Mouse (Mus musculus) limb, embryonic 14.5 days (tissue): ENCODE measurements around the gene Wfdc8. TPM values are rescaled to one million over a fixed set of nuclear protein-coding genes. Genes with fewer than 3 reads are reported as not detected.

Experiments used
- ATAC-seq: fragments of 200-750 bp; cut with Nextera tagmentation; 2 replicates; pipeline ENCODE4 v1.8.0; 2017; ENCODE audit warnings: low read depth, moderate number of reproducible peaks, moderate TSS enrichment; ENCODE audit not compliant: low FRiP score
- DNase-seq: peaks from one replicate; pipeline ENCODE4 v3.0.0-alpha.2; 2015; ENCODE audit warnings: low spot score
- H3K27ac ChIP-seq: fragments of 300-500 bp; sonication (generic); replicated peaks from 2 replicates; pipeline ENCODE4 v1.5.1; 2014; ENCODE audit warnings: low read depth, mild to moderate bottlenecking, low read length, moderate library complexity, mixed read lengths
- H3K27me3 ChIP-seq: fragments of 300-500 bp; sonication (generic); 2 replicates; pipeline ENCODE4 v1.6.1; 2014; ENCODE audit warnings: low read length, mixed read lengths; ENCODE audit not compliant: control insufficient read depth, insufficient read depth
- H3K36me3 ChIP-seq: fragments of 300-500 bp; sonication (generic); 2 replicates; pipeline ENCODE4 v1.6.1; 2014; ENCODE audit warnings: mild to moderate bottlenecking, low read length, moderate library complexity, mixed read lengths; ENCODE audit not compliant: control insufficient read depth, insufficient read depth
- H3K4me1 ChIP-seq: fragments of 300-500 bp; sonication (generic); 2 replicates; pipeline ENCODE4 v1.6.1; 2014; ENCODE audit warnings: antibody characterized with exemption, low read length, mixed read lengths; ENCODE audit not compliant: control insufficient read depth, insufficient read depth
- H3K4me2 ChIP-seq: fragments of 300-500 bp; sonication (generic); replicated peaks from 2 replicates; pipeline ENCODE4 v1.6.1; 2014; ENCODE audit warnings: low read depth, mild to moderate bottlenecking, low read length, moderate library complexity; ENCODE audit not compliant: severe bottlenecking
- H3K4me3 ChIP-seq: fragments of 300-500 bp; sonication (generic); replicated peaks from 2 replicates; pipeline ENCODE4 v1.5.1; 2014; ENCODE audit warnings: low read length
- H3K9ac ChIP-seq: fragments of 300-500 bp; sonication (generic); 2 replicates; pipeline ENCODE4 v1.6.1; 2014; ENCODE audit warnings: mild to moderate bottlenecking, low read depth, low read length, moderate library complexity; ENCODE audit not compliant: severe bottlenecking
- H3K9me3 ChIP-seq: fragments of 300-500 bp; sonication (generic); 2 replicates; pipeline ENCODE4 v1.6.1; 2016; ENCODE audit warnings: low read length; ENCODE audit not compliant: control insufficient read depth
- POLR2A ChIP-seq: fragments of 200-500 bp; IDR thresholded peaks from 2 replicates; pipeline ENCODE4 v1.8.0; 2012; ENCODE audit warnings: inconsistent platforms, mild to moderate bottlenecking, moderate library complexity, borderline replicate concordance; ENCODE audit not compliant: insufficient read depth, insufficient read length; ENCODE audit errors: extremely low read depth
- WGBS: fragments of 180-500 bp; shearing (Covaris S2); extraction: QIAGEN DNeasy Blood & Tissue Kit; methylation state at CpG from one replicate; pipeline ENCODE4 v1.1.7; 2014; 5-methylcytosine and 5-hydroxymethylcytosine counted together
- polyA plus RNA-seq, 2 experiments: library from polyadenylated mRNA; depleted of rRNA in 1 of 2; stranded (reverse) in 1 of 2; unstranded in 1 of 2; fragments of >200 nt; fragmentation: Nextera tagmentation in 1 of 2; extraction: Ambion mirVana in 1 of 2; gene quantifications; 2 replicates each; pipeline versions ENCODE4 v1.2.1 to v1.2.3; 2012 to 2014

Gene Wfdc8
- polyA plus RNA-seq, 2 experiments: not detected

DNA sequence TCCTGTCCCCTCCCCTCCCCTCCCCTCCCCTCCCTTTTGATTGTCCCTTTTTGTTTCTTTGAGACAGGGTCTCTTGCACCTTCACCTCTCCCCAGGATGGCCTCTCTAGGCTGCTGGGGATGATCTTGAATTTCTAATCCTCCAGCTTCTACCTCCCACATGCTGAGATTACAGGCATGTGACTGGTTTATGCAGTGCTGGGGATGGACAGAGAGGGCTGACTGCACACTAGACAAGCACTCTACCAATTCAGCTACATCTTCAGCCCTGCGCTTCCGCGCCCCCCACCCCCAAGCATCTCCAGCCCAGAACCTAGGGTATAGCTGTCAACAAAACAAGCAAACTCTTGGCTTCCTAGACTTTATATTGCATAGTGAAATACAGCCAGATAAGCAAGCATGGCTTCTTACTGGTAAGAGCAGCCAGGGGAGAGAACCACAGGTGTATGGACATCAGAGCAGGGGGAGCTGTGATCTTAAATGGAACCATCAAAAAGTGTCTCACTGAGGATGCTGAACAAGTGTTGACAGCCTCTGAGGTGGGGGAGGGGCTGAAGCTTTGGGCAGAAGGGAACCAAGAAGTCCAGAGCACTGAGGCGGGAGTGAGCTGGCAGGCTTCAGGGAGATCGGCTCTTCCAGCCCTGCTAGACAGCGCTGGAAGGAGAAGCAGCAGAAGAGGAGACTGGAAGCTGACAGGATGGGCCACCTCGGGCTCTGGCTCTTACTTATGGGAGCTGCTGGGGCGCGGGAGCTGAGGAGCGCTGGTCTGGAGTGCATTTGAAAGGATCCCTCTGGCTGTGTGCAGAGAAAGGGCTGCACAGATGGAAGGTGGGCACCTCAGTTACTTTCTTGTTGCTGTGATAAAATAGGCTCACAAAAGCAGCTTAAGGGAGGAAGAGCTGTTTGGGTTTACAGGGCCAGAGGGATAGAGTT is 63.2 kb downstream of the Wfdc8 start:
- no peaks in the 10 kb centered on the region for H3K4me1 ChIP-seq
- no peaks in the 10 kb centered on the region for H3K27me3 ChIP-seq
- H3K4me3 ChIP-seq: no peak overlapping the region
- H3K9ac ChIP-seq: 0 out of 2 replicates have a peak overlapping the region, but pooled peaks have one; percentile 28
- 25% methylated on average over 10 of the region's 10 CpGs for WGBS
- no peak overlapping the region for H3K27ac ChIP-seq
- no peaks in the 10 kb centered on the region for H3K9me3 ChIP-seq
- H3K36me3 ChIP-seq: no peaks in the 10 kb centered on the region
- ATAC-seq (no peak), DNase-seq (no peak)
- H3K4me2 ChIP-seq: 0 out of 2 replicates have a peak overlapping the region, but pooled peaks have one; percentile 10
- no peak for TF ChIP-seq POLR2A

- no peak overlapping the region for H3K4me3 ChIP-seq
- ATAC-seq (no peak), DNase-seq (no peak)
- no peak overlapping the region for H3K9ac ChIP-seq
- no peaks in the 10 kb centered on the region for H3K27me3 ChIP-seq
- no peaks in the 10 kb centered on the region for H3K9me3 ChIP-seq
- no peaks in the 10 kb centered on the region for H3K4me1 ChIP-seq
- H3K27ac ChIP-seq: no peak overlapping the region
- TF ChIP-seq POLR2A: no peak
- H3K4me2 ChIP-seq: no peak overlapping the region
- 51% methylated on average over 4 of the region's 4 CpGs for WGBS
- H3K36me3 ChIP-seq: no peaks in the 10 kb centered on the region
Observed at GRCm38 (mm10) chr2:164549338-164549737, 64.1 kb downstream of the Wfdc8 start.

Other genes starting within 250 kb of the Wfdc8 start
Only the 30 nearest of the 33 such genes appear.
- gene Rbpjl, start 210.5 kb downstream of the Wfdc8 start, polyA plus RNA-seq (2012; rRNA removed): 2.7 and 3.9 TPM in 2 replicates
- gene Rbpjl, start 210.5 kb downstream of the Wfdc8 start, polyA plus RNA-seq (2014; fragmentation: Nextera tagmentation; extraction: Ambion mirVana): 0.45 and 0.76 TPM in 2 replicates
- 362 and 495 TPM in 2 replicates for gene Matn4, start 208.5 kb downstream of the Wfdc8 start, polyA plus RNA-seq (2012; rRNA removed)
- gene Matn4, start 208.5 kb downstream of the Wfdc8 start, polyA plus RNA-seq (2014; fragmentation: Nextera tagmentation; extraction: Ambion mirVana): 30.2 and 39.9 TPM in 2 replicates
- 27.4 and 29.7 TPM in 2 replicates for gene Sdc4, start 169.7 kb downstream of the Wfdc8 start, polyA plus RNA-seq (2012; rRNA removed)
- gene Sdc4, start 169.7 kb downstream of the Wfdc8 start, polyA plus RNA-seq (2014; fragmentation: Nextera tagmentation; extraction: Ambion mirVana): 65.9 and 68.2 TPM in 2 replicates
- 48.4 and 68.8 TPM in 2 replicates for gene Sys1, start 156.7 kb downstream of the Wfdc8 start, polyA plus RNA-seq (2012; rRNA removed)
- gene Sys1, start 156.7 kb downstream of the Wfdc8 start, polyA plus RNA-seq (2014; fragmentation: Nextera tagmentation; extraction: Ambion mirVana): 73.1 TPM in 2 replicates
- 9.0 and 10.4 TPM in 2 replicates for gene Gm20458, start 152.7 kb downstream of the Wfdc8 start, polyA plus RNA-seq (2012; rRNA removed)
- gene Gm20458, start 152.7 kb downstream of the Wfdc8 start, polyA plus RNA-seq (2014; fragmentation: Nextera tagmentation; extraction: Ambion mirVana): 12.2 and 14.3 TPM in 2 replicates
- not detected in 2 replicates for gene Trp53tg5, start 139.9 kb downstream of the Wfdc8 start, polyA plus RNA-seq (2012; rRNA removed)
- gene Trp53tg5, start 139.9 kb downstream of the Wfdc8 start, polyA plus RNA-seq (2014; fragmentation: Nextera tagmentation; extraction: Ambion mirVana): 0.22 TPM in 1 of 2 replicates, not detected in the other
- gene Dbndd2, start 127.5 kb downstream of the Wfdc8 start, polyA plus RNA-seq (2012; rRNA removed): 7.7 and 8.3 TPM in 2 replicates
- gene Dbndd2, start 127.5 kb downstream of the Wfdc8 start, polyA plus RNA-seq (2014; fragmentation: Nextera tagmentation; extraction: Ambion mirVana): 2.9 and 4.4 TPM in 2 replicates
- 99.5 and 142 TPM in 2 replicates for gene Pigt, start 116.1 kb downstream of the Wfdc8 start, polyA plus RNA-seq (2012; rRNA removed)
- gene Pigt, start 116.1 kb downstream of the Wfdc8 start, polyA plus RNA-seq (2014; fragmentation: Nextera tagmentation; extraction: Ambion mirVana): 72.4 and 81.4 TPM in 2 replicates
- gene Wfdc2, start 51.2 kb downstream of the Wfdc8 start, polyA plus RNA-seq (2012; rRNA removed): 30.4 and 31.0 TPM in 2 replicates
- 27.3 and 44.0 TPM in 2 replicates for gene Wfdc2, start 51.2 kb downstream of the Wfdc8 start, polyA plus RNA-seq (2014; fragmentation: Nextera tagmentation; extraction: Ambion mirVana)
- gene Spint3, start 40.2 kb downstream of the Wfdc8 start, polyA plus RNA-seq (2012; rRNA removed): not detected in 2 replicates
- not detected in 2 replicates for gene Spint3, start 40.2 kb downstream of the Wfdc8 start, polyA plus RNA-seq (2014; fragmentation: Nextera tagmentation; extraction: Ambion mirVana)
- 0.37 and 0.55 TPM in 2 replicates for gene Wfdc6a, start 28.2 kb downstream of the Wfdc8 start, polyA plus RNA-seq (2012; rRNA removed)
- 0.25 and 0.53 TPM in 2 replicates for gene Wfdc6a, start 28.2 kb downstream of the Wfdc8 start, polyA plus RNA-seq (2014; fragmentation: Nextera tagmentation; extraction: Ambion mirVana)
- not detected in 2 replicates for gene Eppin, start 20.0 kb downstream of the Wfdc8 start, polyA plus RNA-seq (2012; rRNA removed)
- gene Eppin, start 20.0 kb downstream of the Wfdc8 start, polyA plus RNA-seq (2014; fragmentation: Nextera tagmentation; extraction: Ambion mirVana): not detected in 2 replicates
- gene Wfdc6b, start 104 bp downstream of the Wfdc8 start, polyA plus RNA-seq (2012; rRNA removed): not detected in 2 replicates
- gene Wfdc6b, start 104 bp downstream of the Wfdc8 start, polyA plus RNA-seq (2014; fragmentation: Nextera tagmentation; extraction: Ambion mirVana): not detected in 2 replicates
- gene Wfdc16, start 25.2 kb upstream of the Wfdc8 start, polyA plus RNA-seq (2012; rRNA removed): not detected in 2 replicates
- gene Wfdc16, start 25.2 kb upstream of the Wfdc8 start, polyA plus RNA-seq (2014; fragmentation: Nextera tagmentation; extraction: Ambion mirVana): not detected in 2 replicates
- 0.31 and 0.37 TPM in 2 replicates for gene Wfdc10, start 42.4 kb upstream of the Wfdc8 start, polyA plus RNA-seq (2012; rRNA removed)
- gene Wfdc10, start 42.4 kb upstream of the Wfdc8 start, polyA plus RNA-seq (2014; fragmentation: Nextera tagmentation; extraction: Ambion mirVana): 0.68 TPM in 1 of 2 replicates, not detected in the other
- not detected in 2 replicates for gene Wfdc9, start 43.0 kb upstream of the Wfdc8 start, polyA plus RNA-seq (2012; rRNA removed)
- not detected in 2 replicates for gene Wfdc9, start 43.0 kb upstream of the Wfdc8 start, polyA plus RNA-seq (2014; fragmentation: Nextera tagmentation; extraction: Ambion mirVana)
- gene Wfdc11, start 60.5 kb upstream of the Wfdc8 start, polyA plus RNA-seq (2012; rRNA removed): not detected in 2 replicates
- not detected in 2 replicates for gene Wfdc11, start 60.5 kb upstream of the Wfdc8 start, polyA plus RNA-seq (2014; fragmentation: Nextera tagmentation; extraction: Ambion mirVana)
- 0.06 and 0.08 TPM in 2 replicates for gene Wfdc13, start 71.5 kb upstream of the Wfdc8 start, polyA plus RNA-seq (2012; rRNA removed)
- 0.18 TPM in 1 of 2 replicates, not detected in the other for gene Wfdc13, start 71.5 kb upstream of the Wfdc8 start, polyA plus RNA-seq (2014; fragmentation: Nextera tagmentation; extraction: Ambion mirVana)
- not detected in 2 replicates for gene Spint4, start 84.9 kb upstream of the Wfdc8 start, polyA plus RNA-seq (2012; rRNA removed)
- gene Spint4, start 84.9 kb upstream of the Wfdc8 start, polyA plus RNA-seq (2014; fragmentation: Nextera tagmentation; extraction: Ambion mirVana): not detected in 2 replicates
- not detected in 2 replicates for gene Spint5, start 101.7 kb upstream of the Wfdc8 start, polyA plus RNA-seq (2012; rRNA removed)
- gene Spint5, start 101.7 kb upstream of the Wfdc8 start, polyA plus RNA-seq (2014; fragmentation: Nextera tagmentation; extraction: Ambion mirVana): not detected in 2 replicates
- 0.67 and 0.79 TPM in 2 replicates for gene Wfdc3, start 132.3 kb upstream of the Wfdc8 start, polyA plus RNA-seq (2012; rRNA removed)
- 0.37 and 0.50 TPM in 2 replicates for gene Wfdc3, start 132.3 kb upstream of the Wfdc8 start, polyA plus RNA-seq (2014; fragmentation: Nextera tagmentation; extraction: Ambion mirVana)
- gene Dnttip1, start 132.4 kb upstream of the Wfdc8 start, polyA plus RNA-seq (2012; rRNA removed): 46.0 and 58.6 TPM in 2 replicates
- 70.1 and 70.6 TPM in 2 replicates for gene Dnttip1, start 132.4 kb upstream of the Wfdc8 start, polyA plus RNA-seq (2014; fragmentation: Nextera tagmentation; extraction: Ambion mirVana)
- 293 and 329 TPM in 2 replicates for gene Ube2c, start 156.3 kb upstream of the Wfdc8 start, polyA plus RNA-seq (2012; rRNA removed)
- 279 and 305 TPM in 2 replicates for gene Ube2c, start 156.3 kb upstream of the Wfdc8 start, polyA plus RNA-seq (2014; fragmentation: Nextera tagmentation; extraction: Ambion mirVana)
- 178 and 322 TPM in 2 replicates for gene Tnnc2, start 166.3 kb upstream of the Wfdc8 start, polyA plus RNA-seq (2012; rRNA removed)
- gene Tnnc2, start 166.3 kb upstream of the Wfdc8 start, polyA plus RNA-seq (2014; fragmentation: Nextera tagmentation; extraction: Ambion mirVana): 273 and 401 TPM in 2 replicates
- gene Snx21, start 172.2 kb upstream of the Wfdc8 start, polyA plus RNA-seq (2012; rRNA removed): 26.0 and 35.0 TPM in 2 replicates
- 29.2 and 34.0 TPM in 2 replicates for gene Snx21, start 172.2 kb upstream of the Wfdc8 start, polyA plus RNA-seq (2014; fragmentation: Nextera tagmentation; extraction: Ambion mirVana)
- 31.5 and 41.2 TPM in 2 replicates for gene Acot8, start 191.3 kb upstream of the Wfdc8 start, polyA plus RNA-seq (2012; rRNA removed)
- gene Acot8, start 191.3 kb upstream of the Wfdc8 start, polyA plus RNA-seq (2014; fragmentation: Nextera tagmentation; extraction: Ambion mirVana): 14.0 and 15.2 TPM in 2 replicates
- 4.3 and 4.9 TPM in 2 replicates for gene Zswim3, start 191.5 kb upstream of the Wfdc8 start, polyA plus RNA-seq (2012; rRNA removed)
- gene Zswim3, start 191.5 kb upstream of the Wfdc8 start, polyA plus RNA-seq (2014; fragmentation: Nextera tagmentation; extraction: Ambion mirVana): 6.9 and 7.0 TPM in 2 replicates
- gene Zswim1, start 209.1 kb upstream of the Wfdc8 start, polyA plus RNA-seq (2012; rRNA removed): 9.1 and 11.2 TPM in 2 replicates
- 19.5 and 19.9 TPM in 2 replicates for gene Zswim1, start 209.1 kb upstream of the Wfdc8 start, polyA plus RNA-seq (2014; fragmentation: Nextera tagmentation; extraction: Ambion mirVana)
- 0.09 and 0.13 TPM in 2 replicates for gene Spata25, start 214.9 kb upstream of the Wfdc8 start, polyA plus RNA-seq (2012; rRNA removed)
- gene Spata25, start 214.9 kb upstream of the Wfdc8 start, polyA plus RNA-seq (2014; fragmentation: Nextera tagmentation; extraction: Ambion mirVana): not detected in 2 replicates
- 197 and 285 TPM in 2 replicates for gene Ctsa, start 219.2 kb upstream of the Wfdc8 start, polyA plus RNA-seq (2012; rRNA removed)
- gene Ctsa, start 219.2 kb upstream of the Wfdc8 start, polyA plus RNA-seq (2014; fragmentation: Nextera tagmentation; extraction: Ambion mirVana): 147 and 163 TPM in 2 replicates